Mouse (Mus musculus) liver, postnatal 0 days (tissue): ENCODE results near the gene Map2k5.

ENCODE experiments used
- CTCF ChIP-seq: sonication (generic); IDR thresholded peaks from 2 replicates; pipeline ENCODE4 v1.5.1; 2016; ENCODE audit warnings: antibody characterized with exemption, low read depth
- EP300 ChIP-seq: IDR thresholded peaks from 2 replicates; pipeline ENCODE4 v1.6.1; 2016; ENCODE audit warnings: antibody characterized with exemption, low read depth, mild to moderate bottlenecking

DNA sequence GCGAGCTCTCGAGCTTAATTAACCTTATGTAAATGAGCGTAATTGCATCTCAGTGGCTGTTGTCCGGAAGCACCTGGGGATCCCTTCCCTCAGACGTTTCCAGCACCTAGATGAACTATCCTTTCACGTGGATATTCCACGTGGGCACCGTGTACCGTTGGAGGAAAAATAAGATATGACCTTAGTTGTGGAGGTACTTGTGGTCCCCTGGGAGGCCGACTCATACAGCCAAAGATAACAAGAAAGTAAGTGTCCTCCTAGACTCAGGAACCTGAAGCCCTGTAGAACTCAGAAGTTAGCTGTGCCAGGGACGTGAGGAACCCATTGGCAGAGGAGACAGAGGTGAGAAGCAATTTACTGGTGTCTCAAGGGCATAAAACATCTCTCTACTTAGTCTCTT lies 242.3 kb downstream of the Map2k5 start:
- TF ChIP-seq CTCF (no peak), EP300 (no peak)
